Mouse (Mus musculus): ENCODE results near the gene Nup188. TPM values are rescaled to one million over a fixed set of nuclear protein-coding genes. Genes with fewer than 3 reads are reported as not detected.

Nup188 gene
- polyA plus RNA-seq, 1 experiment from 2014 or later = 8.5 TPM

GRCm38 (mm10) chr2:30356266-30356665 is 70.1 kb downstream of the Nup188 start:
- Histone ChIP-seq H3K9me3 (ENCODE audit: control insufficient read depth, low read length) (no peaks in the 10 kb centered on the region), H3K27ac (replicated peaks) (peak overlapping the region; percentile 89), H3K27me3 (ENCODE audit: control insufficient read depth, insufficient read depth, low read length) (no peaks in the 10 kb centered on the region), H3K4me1 (replicated peaks; ENCODE audit: control insufficient read depth, insufficient read depth) (peaks cover 13% of the 10 kb centered on the region), H3K4me3 (ENCODE audit: low read depth, low read length) (no peak overlapping the region), H3K9ac (ENCODE audit: low read length) (0 out of 2 replicates have a peak overlapping the region, but pooled peaks have one; percentile 27), H3K4me2 (replicated peaks; ENCODE audit: low read depth) (no peak overlapping the region; the same call in 1 of the 2 replicates), H3K36me3 (ENCODE audit: control insufficient read depth, insufficient read depth, low read length) (peaks cover 7% of the 10 kb centered on the region; the same call in 1 of the 2 replicates)
- TF ChIP-seq CTCF (IDR thresholded peaks at IDR 0.05; ENCODE audit: low read depth) (no peak), EP300 (optimal IDR thresholded peaks at IDR 0.05) (no peak)
- ATAC-seq (ENCODE audit: low FRiP score, low TSS enrichment) (no peak), DNase-seq (ENCODE audit: low spot score) (peak; percentile 29)
- whole genome bisulfite sequencing = 24% methylated on average over 4 of the region's 4 CpGs

- WGBS = 42% methylated on average over 8 of the region's 9 CpGs
- no peak overlapping the region for H3K4me2 ChIP-seq (replicated peaks; ENCODE audit: low read depth)
Measured at GRCm38 (mm10) chr2:30356906-30357305, 70.7 kb downstream of the Nup188 start.

GRCm38 (mm10) chr2:30357552-30358510 is 71.6 kb downstream of the Nup188 start:
- peak overlapping the region; percentile 81 for H3K4me3 ChIP-seq (ENCODE audit: low read depth, low read length)
- 39% methylated on average over 8 of the region's 8 CpGs for WGBS
- no peak for TF ChIP-seq EP300 (optimal IDR thresholded peaks at IDR 0.05)
- H3K4me1 ChIP-seq (replicated peaks; ENCODE audit: control insufficient read depth, insufficient read depth) = peaks cover 13% of the 10 kb centered on the region
- H3K27me3 ChIP-seq (ENCODE audit: control insufficient read depth, insufficient read depth, low read length) = no peaks in the 10 kb centered on the region
- H3K9ac ChIP-seq (ENCODE audit: low read length) = peak overlapping the region; percentile 76
- H3K9me3 ChIP-seq (ENCODE audit: control insufficient read depth, low read length) = no peaks in the 10 kb centered on the region
- H3K36me3 ChIP-seq (ENCODE audit: control insufficient read depth, insufficient read depth, low read length) = peaks cover 3% of the 10 kb centered on the region; the same call in 1 of the 2 replicates
- peak overlapping the region; percentile 89 for H3K27ac ChIP-seq (replicated peaks)
- H3K4me2 ChIP-seq (replicated peaks; ENCODE audit: low read depth) = peak overlapping the region; percentile 93
- DNase-seq (ENCODE audit: low spot score) (peak; percentile 29), ATAC-seq (ENCODE audit: low FRiP score, low TSS enrichment) (no peak; the same call in 1 of the 2 replicates)

More at GRCm38 (mm10) chr2:30356906-30357305, 70.7 kb downstream of the Nup188 start:
- TF ChIP-seq CTCF (IDR thresholded peaks at IDR 0.05; ENCODE audit: low read depth) = peak; percentile 22; the same call in 1 of the 2 replicates
- TF ChIP-seq EP300 (optimal IDR thresholded peaks at IDR 0.05) = no peak
- Histone ChIP-seq H3K36me3 (ENCODE audit: control insufficient read depth, insufficient read depth, low read length) (peaks cover 7% of the 10 kb centered on the region; the same call in 1 of the 2 replicates), H3K27ac (replicated peaks) (peak overlapping the region; percentile 89), H3K4me3 (ENCODE audit: low read depth, low read length) (no peak overlapping the region), H3K4me1 (replicated peaks; ENCODE audit: control insufficient read depth, insufficient read depth) (peaks cover 13% of the 10 kb centered on the region), H3K9me3 (ENCODE audit: control insufficient read depth, low read length) (no peaks in the 10 kb centered on the region), H3K27me3 (ENCODE audit: control insufficient read depth, insufficient read depth, low read length) (no peaks in the 10 kb centered on the region), H3K9ac (ENCODE audit: low read length) (no peak overlapping the region)
- DNase-seq (ENCODE audit: low spot score) = peak; percentile 58
- peak; percentile 45 for ATAC-seq (ENCODE audit: low FRiP score, low TSS enrichment)

GRCm38 (mm10) chr2:30358533-30359531 is 72.6 kb downstream of the Nup188 start, which contains the start of gene Sh3glb2:
Gene Sh3glb2 (minus strand): TSS chr2:30359337.
- 2% methylated on average over 58 of the region's 73 CpGs for WGBS
- H3K9me3 ChIP-seq (ENCODE audit: control insufficient read depth, low read length) = no peaks in the 10 kb centered on the region
- DNase-seq (ENCODE audit: low spot score) (peak; percentile 90), ATAC-seq (ENCODE audit: low FRiP score, low TSS enrichment) (peak; percentile 64)
- H3K27me3 ChIP-seq (ENCODE audit: control insufficient read depth, insufficient read depth, low read length) = no peaks in the 10 kb centered on the region
- H3K4me2 ChIP-seq (replicated peaks; ENCODE audit: low read depth) = peak within 1 kb of the TSS; percentile 93
- peak within 1 kb of the TSS; percentile 89 for H3K27ac ChIP-seq (replicated peaks)
- H3K4me3 ChIP-seq (ENCODE audit: low read depth, low read length) = peak within 1 kb of the TSS; percentile 81
- H3K9ac ChIP-seq (ENCODE audit: low read length) = peak within 1 kb of the TSS; percentile 76
- no peaks in the 10 kb centered on the region for H3K36me3 ChIP-seq (ENCODE audit: control insufficient read depth, insufficient read depth, low read length)
- peaks cover 13% of the 10 kb centered on the region for H3K4me1 ChIP-seq (replicated peaks; ENCODE audit: control insufficient read depth, insufficient read depth)
- peak; percentile 56 for TF ChIP-seq CTCF (IDR thresholded peaks at IDR 0.05; ENCODE audit: low read depth)
- no peak for TF ChIP-seq EP300 (optimal IDR thresholded peaks at IDR 0.05)

- WGBS = 48% methylated on average over 10 of the region's 10 CpGs
- no peaks in the 10 kb centered on the region for H3K9me3 ChIP-seq (ENCODE audit: control insufficient read depth, low read length)
- H3K27ac ChIP-seq (replicated peaks) = no peak overlapping the region
- TF ChIP-seq CTCF (IDR thresholded peaks at IDR 0.05; ENCODE audit: low read depth) = no peak
- TF ChIP-seq EP300 (optimal IDR thresholded peaks at IDR 0.05) = no peak
- H3K9ac ChIP-seq (ENCODE audit: low read length) = no peak overlapping the region
- no peak overlapping the region for H3K4me3 ChIP-seq (ENCODE audit: low read depth, low read length)
- DNase-seq (ENCODE audit: low spot score) (no peak), ATAC-seq (ENCODE audit: low FRiP score, low TSS enrichment) (no peak)
- H3K27me3 ChIP-seq (ENCODE audit: control insufficient read depth, insufficient read depth, low read length) = no peaks in the 10 kb centered on the region
- H3K4me1 ChIP-seq (replicated peaks; ENCODE audit: control insufficient read depth, insufficient read depth) = peaks cover 18% of the 10 kb centered on the region
- H3K4me2 ChIP-seq (replicated peaks; ENCODE audit: low read depth) = no peak overlapping the region
- H3K36me3 ChIP-seq (ENCODE audit: control insufficient read depth, insufficient read depth, low read length) = no peaks in the 10 kb centered on the region
Measured at GRCm38 (mm10) chr2:30360626-30361025, 74.4 kb downstream of the Nup188 start.

All from stomach, postnatal 0 days (tissue).